Mouse (Mus musculus): ENCODE measurements at regions not wholly inside any gene's neighbourhood (a gene's known extent, or its start where the extent isn't known, plus 50 kb on each side); places are given as distances from the start of the nearest gene placed in this dataset.

GRCm38 (mm10) chr14:120195218-120195617, 80.3 kb upstream of the Mbnl2 start:
- peaks cover 26% of the 10 kb centered on the region for H3K27me3 ChIP-seq
- in situ Hi-C loops (cut with MboI; ENCODE audit: low pct_unique_long_range_greater_than_20kb) = no loop called here
- ChIA-PET CTCF (no interaction called here), POLR2A (no interaction called here)
- TF ChIP-seq CTCF (IDR thresholded peaks at IDR 0.05) = no peak
- no peak for DNase-seq (ENCODE audit: low read depth, low spot score)
- no peak for ATAC-seq

- ATAC-seq = no peak
These were observed 63.7 kb upstream of the Mbnl2 start for GRCm38 (mm10) chr14:120211741-120212140.

GRCm38 (mm10) chr14:120212626-120213025, 62.8 kb upstream of the Mbnl2 start:
- in situ Hi-C loops (cut with MboI; ENCODE audit: low pct_unique_long_range_greater_than_20kb) = no loop called here
- POLR2A ChIA-PET = no interaction called here
- DNase-seq (ENCODE audit: low read depth, low spot score) = no peak

More at GRCm38 (mm10) chr14:120211741-120212140, 63.7 kb upstream of the Mbnl2 start:
- POLR2A ChIA-PET = no interaction called here
- in situ Hi-C loops (cut with MboI; ENCODE audit: low pct_unique_long_range_greater_than_20kb) = no loop called here
- no peak for TF ChIP-seq CTCF (IDR thresholded peaks at IDR 0.05)
- CTCF ChIA-PET = no interaction called here
- no peak for DNase-seq (ENCODE audit: low read depth, low spot score)
- peaks cover 17% of the 10 kb centered on the region for H3K27me3 ChIP-seq

GRCm38 (mm10) chr14:120219224-120219623, 56.2 kb upstream of the Mbnl2 start:
- H3K27me3 ChIP-seq = peaks cover 20% of the 10 kb centered on the region
- no peak for ATAC-seq
- ChIA-PET CTCF (no interaction called here), POLR2A (no interaction called here)
- no peak for DNase-seq (ENCODE audit: low read depth, low spot score)
- in situ Hi-C loops (cut with MboI; ENCODE audit: low pct_unique_long_range_greater_than_20kb) = no loop called here
- no peak for TF ChIP-seq CTCF (IDR thresholded peaks at IDR 0.05)

More at GRCm38 (mm10) chr14:120212626-120213025, 62.8 kb upstream of the Mbnl2 start:
- peaks cover 17% of the 10 kb centered on the region for H3K27me3 ChIP-seq
- CTCF ChIA-PET = no interaction called here
- TF ChIP-seq CTCF (IDR thresholded peaks at IDR 0.05) = no peak
- no peak for ATAC-seq

- no peak for TF ChIP-seq CTCF (IDR thresholded peaks at IDR 0.05)
- peaks cover 15% of the 10 kb centered on the region for H3K27me3 ChIP-seq
- no peak for DNase-seq (ENCODE audit: low read depth, low spot score)
- in situ Hi-C loops (cut with MboI; ENCODE audit: low pct_unique_long_range_greater_than_20kb) = no loop called here
- CTCF ChIA-PET = interaction anchor here (1.0 to 1.2 kb wide), 2 partner anchors 14 to 17 kb away, joined by 3 to 4 read pairs; no protein-coding TSS in a partner anchor
- POLR2A ChIA-PET = no interaction called here
- ATAC-seq = no peak
These were observed 51.8 kb upstream of the Mbnl2 start for GRCm38 (mm10) chr14:120223528-120224201.

- TF ChIP-seq CTCF (IDR thresholded peaks at IDR 0.05) = no peak
- in situ Hi-C loops (cut with MboI; ENCODE audit: low pct_unique_long_range_greater_than_20kb) = no loop called here
- ATAC-seq (peak; percentile 39), DNase-seq (ENCODE audit: low read depth, low spot score) (no peak)
- peaks cover 18% of the 10 kb centered on the region for H3K27me3 ChIP-seq
- ChIA-PET POLR2A (no interaction called here), CTCF (interaction anchor here (1.0 kb wide), 1 partner anchor 16 kb away, joined by 4 read pairs; no protein-coding TSS in a partner anchor)
These were observed 51.1 kb upstream of the Mbnl2 start for GRCm38 (mm10) chr14:120224202-120224846.

GRCm38 (mm10) chr14:120225657-120226056, 49.8 kb upstream of the Mbnl2 start:
- ChIA-PET POLR2A (no interaction called here), CTCF (no interaction called here)
- H3K27me3 ChIP-seq = peaks cover 18% of the 10 kb centered on the region
- DNase-seq (ENCODE audit: low read depth, low spot score) (no peak), ATAC-seq (no peak)
- in situ Hi-C loops (cut with MboI; ENCODE audit: low pct_unique_long_range_greater_than_20kb) = loop anchor here (25.0 kb wide), 1 partner anchor 537 kb away; no protein-coding TSS in a partner anchor
- TF ChIP-seq CTCF (IDR thresholded peaks at IDR 0.05) = no peak
